Mouse (Mus musculus): ENCODE results near the gene Tmem219.
A peak's percentile ranks its signal among the peaks of the same experiment; 100 is the strongest.

Gene Tmem219

DNA sequence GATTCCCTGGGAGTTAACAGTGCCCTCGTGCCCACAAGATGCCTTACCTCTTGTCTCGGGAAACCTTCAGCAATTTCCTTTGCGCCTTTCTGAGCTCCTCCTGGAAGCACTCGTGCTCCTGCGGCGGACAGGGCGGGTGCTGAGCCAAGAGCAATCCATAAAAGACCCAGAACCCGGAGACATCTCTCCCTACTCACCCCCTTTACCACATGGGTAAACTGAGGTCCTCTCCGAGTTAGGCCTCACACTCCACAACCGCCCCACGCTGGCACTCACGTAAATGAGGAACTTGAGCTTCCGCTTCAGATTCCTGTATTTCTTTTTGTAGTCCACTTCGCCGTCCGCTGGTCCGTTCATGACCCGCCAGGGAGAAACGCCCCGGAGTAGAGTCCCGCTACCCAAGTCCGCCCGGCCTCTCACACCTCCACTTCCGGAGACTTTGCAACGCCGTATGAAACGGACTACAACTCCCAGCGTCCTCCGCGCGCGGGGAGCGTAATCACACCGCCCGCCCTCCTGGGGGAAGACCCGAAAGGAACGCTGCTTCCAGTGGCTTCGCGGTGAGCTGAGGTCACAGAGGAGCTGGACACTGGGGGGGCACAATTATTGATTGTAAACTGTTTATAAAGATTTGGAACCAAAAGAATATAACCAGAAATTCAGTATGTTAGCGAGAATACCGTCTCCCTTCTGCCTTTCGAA is 61.1 kb downstream of the Tmem219 start, which contains the start of gene Hirip3:
Hirip3 (plus strand) TSS at position 544 of the 702 bp plus-strand sequence.
- peak; percentile 96 for DNase-seq

DNA sequence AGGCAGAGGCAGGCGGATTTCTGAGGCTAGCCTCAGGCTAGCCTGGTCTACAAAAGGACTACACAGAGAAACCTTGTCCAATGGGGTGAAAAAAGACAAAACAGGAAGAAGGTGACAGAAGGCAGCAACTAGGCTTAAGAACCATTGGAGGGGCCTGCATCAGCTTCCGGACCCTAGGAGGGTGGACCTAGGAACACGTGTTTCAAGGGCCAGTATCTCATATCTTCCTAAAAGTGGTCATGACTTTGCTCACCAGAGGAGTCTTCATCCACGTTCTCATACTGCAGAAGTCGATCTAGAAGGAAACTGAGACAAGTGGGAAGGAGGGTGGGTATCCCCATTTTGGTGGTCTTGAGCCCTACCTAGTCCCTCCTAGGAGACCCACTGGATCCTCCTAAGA is 61.7 kb downstream of the Tmem219 start:
- no peak for DNase-seq

DNA sequence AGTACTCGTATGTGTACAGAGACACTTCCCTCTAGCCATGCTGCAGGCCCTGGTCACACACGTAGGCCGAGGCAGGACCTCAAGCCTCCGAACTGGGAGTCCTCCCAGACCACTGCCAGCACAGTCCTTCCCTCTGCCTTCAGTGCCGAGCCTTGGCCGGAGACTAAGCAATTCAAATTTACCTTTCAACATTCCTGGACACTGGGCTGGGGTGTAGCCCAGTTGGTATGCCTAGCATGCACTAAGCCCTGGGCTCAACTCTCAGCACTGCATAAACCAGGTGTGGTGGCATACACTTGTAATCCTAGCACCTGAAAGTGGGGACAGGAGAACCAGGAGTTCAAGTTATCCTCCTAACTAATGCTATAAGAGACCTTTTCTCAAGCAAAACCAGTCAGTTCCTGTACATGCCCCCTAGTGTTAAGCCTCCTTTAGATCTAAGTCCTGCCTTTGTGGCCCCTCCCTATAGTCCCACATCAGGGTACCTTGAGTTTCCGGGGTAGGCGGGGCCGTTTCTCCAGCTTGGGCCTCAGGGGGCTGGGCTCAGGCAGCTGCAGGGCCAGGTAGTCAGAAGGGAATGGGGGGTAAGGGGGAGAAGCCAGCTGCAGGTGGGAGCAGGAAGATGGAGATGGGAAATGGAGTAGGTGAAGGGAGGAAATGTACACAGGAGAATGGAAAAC is 65.8 kb downstream of the Tmem219 start:
- DNase-seq: no peak

DNA sequence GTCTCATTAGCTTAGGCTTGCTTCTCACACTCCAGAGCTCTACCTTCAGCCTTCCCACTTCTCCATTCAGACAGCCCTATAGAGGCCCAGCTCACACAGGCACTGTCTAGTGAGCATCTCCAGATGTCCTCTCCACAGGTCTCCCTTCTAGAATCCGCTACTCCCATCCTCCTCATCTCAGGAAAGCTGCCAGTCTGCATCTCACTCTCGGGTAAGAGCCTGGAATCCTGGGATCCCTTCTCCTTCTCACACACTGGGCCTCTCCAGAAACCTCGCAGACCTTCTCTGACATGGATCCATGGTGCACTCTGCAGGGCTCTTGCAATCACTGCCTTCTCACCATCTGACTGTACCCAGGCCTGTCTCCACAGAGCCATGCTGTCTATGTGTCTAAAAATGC is 67.1 kb downstream of the Tmem219 start:
- DNase-seq: no peak

DNA sequence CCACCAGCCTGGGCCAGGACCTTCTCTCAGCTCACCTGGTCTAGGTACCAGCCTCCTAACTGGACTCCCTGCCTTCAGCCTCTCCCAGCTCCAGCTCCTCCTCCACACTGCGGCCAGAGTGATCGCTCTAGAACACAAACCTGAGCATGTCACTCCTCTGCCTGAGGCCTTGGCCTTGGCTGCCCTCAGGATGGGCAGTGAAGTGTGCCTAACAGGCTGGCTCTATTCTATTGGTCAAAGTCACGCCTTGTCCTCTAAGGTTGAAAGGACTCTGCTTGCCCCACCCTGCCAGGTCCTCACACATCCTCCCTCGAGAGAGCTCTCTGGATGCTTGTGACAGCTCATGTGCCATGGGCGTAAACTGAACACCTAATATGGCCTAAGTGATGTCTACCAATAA is 69.3 kb downstream of the Tmem219 start:
- DNase-seq: no peak

DNA sequence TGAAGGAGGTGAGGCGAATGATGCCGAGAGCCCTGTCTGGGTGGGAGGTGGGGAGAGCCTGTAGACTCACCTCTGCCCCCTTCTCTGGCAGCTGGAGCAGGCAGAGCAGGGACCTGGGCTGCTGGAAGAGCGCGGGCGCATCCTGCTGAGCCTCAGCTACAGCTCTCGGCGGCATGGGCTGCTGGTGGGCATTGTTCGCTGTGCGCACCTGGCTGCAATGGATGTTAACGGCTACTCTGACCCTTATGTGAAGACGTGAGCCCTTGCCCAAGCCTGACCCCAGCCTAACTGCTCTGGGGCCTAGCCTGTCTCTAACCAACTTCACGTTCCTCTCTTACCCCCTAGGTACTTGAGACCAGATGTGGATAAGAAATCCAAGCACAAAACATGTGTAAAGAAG is 71.5 kb downstream of the Tmem219 start:
- DNase-seq: no peak

DNA sequence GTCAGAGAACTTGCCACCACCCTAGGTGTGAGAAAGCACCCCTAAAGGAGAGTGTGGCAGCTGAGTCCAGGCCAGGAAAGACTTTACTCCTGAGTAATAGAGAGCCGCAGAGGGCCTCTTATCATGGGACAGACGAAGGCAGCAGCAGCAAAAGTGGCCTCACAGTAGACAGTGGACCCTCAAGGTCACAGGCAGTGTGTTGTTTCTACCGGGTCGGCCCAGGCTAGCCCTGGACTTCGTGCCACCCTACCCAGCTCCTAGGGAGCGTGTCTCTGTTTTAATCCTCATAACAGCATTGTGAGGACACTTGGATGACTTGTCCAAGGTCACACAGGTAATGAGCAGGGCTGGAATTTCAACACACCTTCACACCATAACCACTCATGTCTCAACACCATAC is 72.6 kb downstream of the Tmem219 start:
- no peak for DNase-seq

DNA sequence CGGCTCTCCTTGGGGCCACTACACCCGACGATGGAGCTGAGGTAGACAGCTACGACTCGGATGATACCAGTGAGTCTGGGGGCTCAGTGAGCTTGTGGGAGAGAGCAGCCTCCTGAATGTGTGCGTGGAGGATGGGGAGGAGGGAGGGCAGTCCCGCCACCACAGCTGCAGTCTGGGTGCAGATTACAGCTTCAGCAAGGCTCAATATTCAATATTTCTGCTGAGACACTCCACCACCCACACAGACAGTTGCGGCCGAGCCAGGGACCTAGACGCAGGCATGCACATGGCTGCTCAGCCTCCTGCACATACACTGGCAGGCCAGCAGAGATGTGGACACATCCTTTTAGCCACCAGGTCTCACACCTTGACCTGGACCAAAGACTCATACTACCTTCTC is 73.9 kb downstream of the Tmem219 start:
- DNase-seq: peak; percentile 20

DNA sequence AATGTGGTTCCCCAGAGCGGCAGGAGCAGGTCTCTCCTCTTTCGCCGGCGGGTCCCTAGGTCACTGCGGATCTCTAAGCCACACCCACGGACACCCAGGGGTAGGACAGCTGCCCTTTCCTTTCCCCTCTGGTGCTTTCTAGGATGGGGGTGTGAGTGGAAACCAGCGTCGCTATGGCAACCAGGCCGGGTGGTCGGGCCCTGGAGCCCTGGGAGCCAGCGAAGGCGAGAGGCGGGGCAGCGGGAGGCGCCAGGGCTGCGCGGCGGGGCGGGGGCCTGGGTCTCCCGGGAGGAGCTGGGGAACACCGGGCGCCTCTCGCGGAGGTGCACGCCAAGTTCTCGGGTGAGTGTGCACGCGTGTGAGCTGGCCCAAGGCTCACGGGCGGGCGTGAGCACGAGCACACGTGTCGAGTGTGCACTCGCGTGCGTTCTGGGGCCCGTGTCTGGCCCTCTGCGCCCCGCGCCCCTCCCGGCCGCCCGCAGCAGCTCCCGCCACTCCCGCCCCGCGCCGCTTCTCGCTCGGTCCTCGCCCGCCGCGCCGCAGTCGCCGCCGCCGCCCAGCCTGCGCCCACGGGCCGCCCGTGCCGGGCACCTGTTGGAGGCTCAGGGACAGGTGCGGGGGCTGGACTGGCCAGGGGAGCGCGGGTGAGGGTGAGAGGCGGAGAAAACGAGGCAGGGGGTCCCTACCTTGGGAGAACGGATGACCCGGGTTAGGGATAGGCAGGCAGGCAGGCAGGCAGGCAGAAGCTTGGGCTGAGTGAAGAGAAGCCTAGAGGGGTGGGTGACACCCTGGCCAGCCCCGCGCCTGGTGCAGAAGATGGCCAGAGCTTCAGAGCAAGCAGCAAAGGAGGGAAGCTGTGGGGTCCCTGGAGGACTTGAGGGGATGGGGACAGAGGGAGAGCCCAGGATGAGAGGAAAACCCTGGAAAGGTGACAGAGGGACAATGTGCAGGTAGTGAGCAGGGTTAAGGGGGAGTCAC is 75.0 kb downstream of the Tmem219 start:
- peak; percentile 92 for DNase-seq

DNA sequence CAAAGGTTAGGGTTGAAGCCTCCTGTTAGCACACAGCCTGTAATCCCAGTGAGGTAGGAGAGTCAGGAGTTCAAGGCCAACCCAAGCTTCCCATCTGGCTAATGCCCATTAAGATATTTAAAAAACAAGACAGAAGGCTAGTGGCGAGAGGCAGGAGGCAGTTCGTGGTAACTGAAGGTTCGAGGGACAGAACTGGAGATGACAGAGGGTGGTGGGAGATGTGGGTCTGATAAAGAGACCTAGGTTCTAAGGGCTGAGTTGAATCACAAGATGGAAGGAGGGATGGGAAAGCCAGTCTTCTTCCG is 75.6 kb downstream of the Tmem219 start, which contains the start of gene Doc2a:
Doc2a (plus strand) TSS at position 301 of the 305 bp plus-strand sequence.
- no peak for DNase-seq

DNA sequence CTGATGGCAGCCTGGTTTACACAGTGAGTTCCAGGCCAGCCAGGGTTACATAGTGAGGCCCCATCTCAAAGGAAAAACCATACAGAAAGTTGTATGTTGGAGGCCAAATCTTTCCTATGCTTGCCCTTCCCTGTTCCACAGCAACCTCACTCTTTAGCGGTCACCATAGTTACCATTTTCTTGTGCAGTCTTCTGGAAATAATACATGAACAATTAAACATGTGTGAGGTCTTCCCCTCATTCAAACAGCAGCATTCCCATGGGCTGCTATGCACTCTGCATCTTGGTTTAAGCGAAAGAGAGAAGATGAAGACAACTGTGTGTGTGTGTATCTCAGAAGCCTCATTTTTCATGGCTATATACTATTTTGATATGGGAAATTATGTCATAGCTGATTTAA is 77.2 kb downstream of the Tmem219 start:
- peak; percentile 76 for DNase-seq

DNA sequence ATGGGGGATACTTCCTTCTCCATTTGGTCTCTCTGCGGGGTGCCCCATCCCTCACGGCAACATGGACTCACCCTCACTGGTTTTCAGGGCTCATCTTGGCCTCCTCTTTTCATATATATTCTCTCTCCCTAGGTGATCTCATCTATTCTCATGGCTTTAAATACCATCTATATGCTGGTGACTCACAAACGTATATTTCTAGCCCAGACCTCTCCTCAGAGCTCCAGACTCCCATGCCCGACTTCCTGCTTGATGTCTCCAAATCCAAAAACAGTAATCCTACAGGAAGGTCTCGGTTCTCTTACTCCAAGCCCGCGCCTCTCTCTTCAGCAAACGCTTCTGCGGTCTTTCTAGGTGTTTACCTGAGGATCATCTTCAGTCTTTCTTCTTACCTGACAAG is 79.4 kb downstream of the Tmem219 start:
- no peak for DNase-seq

Data from retina, postnatal 1 day (tissue).